Mouse (Mus musculus): ENCODE results near the gene Prkar2a. TPM values are rescaled to one million over a fixed set of nuclear protein-coding genes. Genes with fewer than 3 reads are reported as not detected.

Prkar2a gene
- total RNA-seq, 1 experiment: 18.2 TPM

GRCm38 (mm10) chr9:108694533-108694932 lies 5.4 kb downstream of the Prkar2a start:
- no peak for DNase-seq (ENCODE audit: low read depth, low spot score)
- Histone ChIP-seq H3K27ac (ENCODE audit: insufficient read depth, low read depth, low read length, poor library complexity, severe bottlenecking) (no peak overlapping the region), H3K9me3 (ENCODE audit: control insufficient read depth, insufficient read depth, low read depth, low read length) (no peaks in the 10 kb centered on the region), H3K4me3 (ENCODE audit: insufficient read depth in 1 of 2, low read depth in 1 of 2, low read length in 2 of 2, poor library complexity in 1 of 2, severe bottlenecking in 1 of 2) (no peak overlapping the region), H3K4me1 (ENCODE audit: control insufficient read depth in 2 of 2, insufficient read depth in 2 of 2, low read length in 2 of 2, poor library complexity in 1 of 2) (peaks cover 0 to 3% of the 10 kb centered on the region in 2 experiments; a peak in 2 of 4 replicates), H3K36me3 (ENCODE audit: control insufficient read depth, insufficient read depth, low read length, poor library complexity, severe bottlenecking) (no peaks in the 10 kb centered on the region), H3K9ac (ENCODE audit: insufficient read depth, low read depth, low read length, poor library complexity, severe bottlenecking) (no peak overlapping the region)
- in situ Hi-C loops (cut with MboI; ENCODE audit: low sequenced_read_pairs in 2 of 2, unreplicated experiment in 2 of 2): no loop called here
- TF ChIP-seq ZNF384 (IDR thresholded peaks at IDR 0.05; ENCODE audit: low read depth, low read length) (no peak), CHD2 (IDR thresholded peaks at IDR 0.05; ENCODE audit: low read depth, low read length) (no peak), HCFC1 (IDR thresholded peaks at IDR 0.05; ENCODE audit: borderline replicate concordance, insufficient read depth, low read length) (no peak), MAFK (IDR thresholded peaks at IDR 0.05; ENCODE audit: insufficient read depth, low read depth, low read length) (no peak), ZC3H11A (IDR thresholded peaks at IDR 0.05; ENCODE audit: borderline replicate concordance, low read depth, low read length) (no peak)

DNA sequence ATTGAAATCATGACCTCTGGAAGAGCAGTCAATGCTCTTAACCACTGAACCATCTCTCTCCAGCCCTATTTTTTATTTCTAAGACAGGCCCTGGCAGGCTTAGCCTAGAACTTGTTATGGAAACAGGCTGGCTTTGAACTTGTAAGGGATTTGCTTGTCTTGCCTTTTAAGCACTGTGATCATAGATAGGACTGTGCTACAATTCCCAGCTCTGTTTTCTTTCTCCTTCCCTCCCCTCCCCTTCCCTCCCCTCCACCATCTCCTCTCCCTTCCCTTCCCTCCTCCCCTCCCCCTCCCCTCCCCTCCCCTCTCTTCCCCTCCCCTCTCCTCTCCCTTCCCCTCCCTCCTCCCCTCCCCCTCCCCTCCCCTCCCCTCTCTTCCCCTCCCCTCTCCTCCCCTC lies 13.4 kb downstream of the Prkar2a start:
- Histone ChIP-seq H3K27ac (ENCODE audit: insufficient read depth, low read depth, low read length, poor library complexity, severe bottlenecking) (no peak overlapping the region; the same call in 1 of the 2 replicates), H3K9ac (ENCODE audit: insufficient read depth, low read depth, low read length, poor library complexity, severe bottlenecking) (no peak overlapping the region; the same call in 1 of the 2 replicates), H3K36me3 (ENCODE audit: control insufficient read depth, insufficient read depth, low read length, poor library complexity, severe bottlenecking) (no peaks in the 10 kb centered on the region), H3K9me3 (ENCODE audit: control insufficient read depth, insufficient read depth, low read depth, low read length) (no peaks in the 10 kb centered on the region), H3K4me1 (ENCODE audit: control insufficient read depth in 2 of 2, insufficient read depth in 2 of 2, low read length in 2 of 2, poor library complexity in 1 of 2) (peaks cover 1 to 2% of the 10 kb centered on the region in 2 experiments; a peak in 2 of 4 replicates), H3K4me3 (ENCODE audit: insufficient read depth in 1 of 2, low read depth in 1 of 2, low read length in 2 of 2, poor library complexity in 1 of 2, severe bottlenecking in 1 of 2) (no peak overlapping the region)
- no peak for DNase-seq (ENCODE audit: low read depth, low spot score)
- no peak for TF ChIP-seq ZC3H11A (IDR thresholded peaks at IDR 0.05; ENCODE audit: borderline replicate concordance, low read depth, low read length)
- no peak for TF ChIP-seq CHD2 (IDR thresholded peaks at IDR 0.05; ENCODE audit: low read depth, low read length)
- no peak for TF ChIP-seq HCFC1 (IDR thresholded peaks at IDR 0.05; ENCODE audit: borderline replicate concordance, insufficient read depth, low read length)
- TF ChIP-seq MAFK (IDR thresholded peaks at IDR 0.05; ENCODE audit: insufficient read depth, low read depth, low read length): no peak
- TF ChIP-seq ZNF384 (IDR thresholded peaks at IDR 0.05; ENCODE audit: low read depth, low read length): no peak
- in situ Hi-C loops (cut with MboI; ENCODE audit: low sequenced_read_pairs in 2 of 2, unreplicated experiment in 2 of 2): no loop called here

DNA sequence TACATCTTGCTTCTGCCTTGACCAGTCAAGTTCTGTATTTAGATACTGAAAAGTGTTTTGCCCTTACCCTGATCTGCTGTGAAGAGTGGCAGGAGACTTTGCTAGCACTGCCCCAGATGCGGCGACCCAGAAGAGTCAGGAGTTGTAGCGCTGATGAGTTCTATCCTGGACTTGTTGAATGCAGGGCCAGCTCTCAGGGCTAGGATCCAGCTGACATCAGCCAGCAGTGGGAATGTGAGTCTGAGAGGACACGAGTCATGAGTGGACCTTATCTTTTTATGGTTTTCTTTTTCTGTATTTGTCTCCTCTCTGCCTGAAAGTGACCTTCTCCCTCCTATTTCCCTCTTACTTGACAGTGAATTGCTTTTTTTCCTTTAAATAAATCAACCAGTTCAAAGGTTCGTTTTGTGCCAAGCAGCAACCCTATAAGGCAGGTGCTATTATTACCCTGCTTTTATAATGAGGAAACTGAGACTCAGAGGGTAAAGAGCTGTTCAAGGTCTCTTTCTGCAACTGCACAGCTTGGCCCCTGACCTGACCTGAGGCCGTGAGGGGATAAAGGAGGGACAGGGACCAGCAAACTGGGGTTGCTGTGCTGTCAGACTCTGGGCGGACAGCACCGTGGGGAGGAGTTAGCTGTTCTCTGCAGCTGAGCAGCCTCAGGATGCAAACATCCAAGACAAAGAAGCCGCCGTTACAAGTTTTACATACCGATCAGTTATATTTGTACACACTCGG lies 14.4 kb downstream of the Prkar2a start:
- no peak for DNase-seq (ENCODE audit: low read depth, low spot score)
- Histone ChIP-seq H3K9ac (ENCODE audit: insufficient read depth, low read depth, low read length, poor library complexity, severe bottlenecking) (no peak overlapping the region), H3K4me3 (ENCODE audit: insufficient read depth in 1 of 2, low read depth in 1 of 2, low read length in 2 of 2, poor library complexity in 1 of 2, severe bottlenecking in 1 of 2) (no peak overlapping the region), H3K4me1 (ENCODE audit: control insufficient read depth in 2 of 2, insufficient read depth in 2 of 2, low read length in 2 of 2, poor library complexity in 1 of 2) (peaks cover 1 to 7% of the 10 kb centered on the region in 2 experiments; a peak in 3 of 4 replicates), H3K36me3 (ENCODE audit: control insufficient read depth, insufficient read depth, low read length, poor library complexity, severe bottlenecking) (no peaks in the 10 kb centered on the region), H3K27ac (ENCODE audit: insufficient read depth, low read depth, low read length, poor library complexity, severe bottlenecking) (peak overlapping the region; percentile 4; the same call in 1 of the 2 replicates), H3K9me3 (ENCODE audit: control insufficient read depth, insufficient read depth, low read depth, low read length) (no peaks in the 10 kb centered on the region)
- TF ChIP-seq HCFC1 (IDR thresholded peaks at IDR 0.05; ENCODE audit: borderline replicate concordance, insufficient read depth, low read length) (no peak), CHD2 (IDR thresholded peaks at IDR 0.05; ENCODE audit: low read depth, low read length) (no peak), ZNF384 (IDR thresholded peaks at IDR 0.05; ENCODE audit: low read depth, low read length) (no peak), ZC3H11A (IDR thresholded peaks at IDR 0.05; ENCODE audit: borderline replicate concordance, low read depth, low read length) (no peak), MAFK (IDR thresholded peaks at IDR 0.05; ENCODE audit: insufficient read depth, low read depth, low read length) (no peak)
- in situ Hi-C loops (cut with MboI; ENCODE audit: low sequenced_read_pairs in 2 of 2, unreplicated experiment in 2 of 2): no loop called here

GRCm38 (mm10) chr9:108704591-108704990 lies 15.5 kb downstream of the Prkar2a start:
- H3K4me1 ChIP-seq (ENCODE audit: control insufficient read depth in 2 of 2, insufficient read depth in 2 of 2, low read length in 2 of 2, poor library complexity in 1 of 2): peaks cover 1 to 8% of the 10 kb centered on the region in 2 experiments; a peak in 3 of 4 replicates
- DNase-seq (ENCODE audit: low read depth, low spot score): no peak
- H3K36me3 ChIP-seq (ENCODE audit: control insufficient read depth, insufficient read depth, low read length, poor library complexity, severe bottlenecking): no peaks in the 10 kb centered on the region
- in situ Hi-C loops (cut with MboI; ENCODE audit: low sequenced_read_pairs in 2 of 2, unreplicated experiment in 2 of 2): no loop called here
- no peak for TF ChIP-seq HCFC1 (IDR thresholded peaks at IDR 0.05; ENCODE audit: borderline replicate concordance, insufficient read depth, low read length)
- TF ChIP-seq MAFK (IDR thresholded peaks at IDR 0.05; ENCODE audit: insufficient read depth, low read depth, low read length): no peak
- no peak for TF ChIP-seq ZC3H11A (IDR thresholded peaks at IDR 0.05; ENCODE audit: borderline replicate concordance, low read depth, low read length)
- TF ChIP-seq ZNF384 (IDR thresholded peaks at IDR 0.05; ENCODE audit: low read depth, low read length): no peak
- TF ChIP-seq CHD2 (IDR thresholded peaks at IDR 0.05; ENCODE audit: low read depth, low read length): no peak
- H3K9ac ChIP-seq (ENCODE audit: insufficient read depth, low read depth, low read length, poor library complexity, severe bottlenecking): no peak overlapping the region; the same call in 1 of the 2 replicates
- no peak overlapping the region for H3K4me3 ChIP-seq (ENCODE audit: insufficient read depth in 1 of 2, low read depth in 1 of 2, low read length in 2 of 2, poor library complexity in 1 of 2, severe bottlenecking in 1 of 2)
- no peak overlapping the region; the same call in 1 of the 2 replicates for H3K27ac ChIP-seq (ENCODE audit: insufficient read depth, low read depth, low read length, poor library complexity, severe bottlenecking)
- H3K9me3 ChIP-seq (ENCODE audit: control insufficient read depth, insufficient read depth, low read depth, low read length): no peaks in the 10 kb centered on the region

Measured in ES-E14 (cell line).